Mouse (Mus musculus) liver, adult (tissue): ENCODE measurements at regions not wholly inside any gene's neighbourhood (a gene's known extent, or its start where the extent isn't known, plus 50 kb on each side); places are given as distances from the start of the nearest gene placed in this dataset.

ENCODE experiments used
- GATA4 ChIP-seq: IDR thresholded peaks from 2 replicates; pipeline ENCODE4 v1.6.1; 2014; ENCODE audit warnings: mild to moderate bottlenecking, low read length; ENCODE audit not compliant: insufficient replicate concordance

- no peak for TF ChIP-seq GATA4
Observed at GRCm38 (mm10) chr3:150109561-150109960, 1119.2 kb upstream of the Adgrl2 start.

- no peak for TF ChIP-seq GATA4
Observed at GRCm38 (mm10) chr3:150112231-150112630, 1121.9 kb upstream of the Adgrl2 start.

- no peak for TF ChIP-seq GATA4
Observed at GRCm38 (mm10) chr3:150119866-150120265, 1129.5 kb upstream of the Adgrl2 start.

GRCm38 (mm10) chr3:150146635-150147034 lies 1156.3 kb upstream of the Adgrl2 start:
- no peak for TF ChIP-seq GATA4

GRCm38 (mm10) chr3:150151152-150151822 lies 1160.9 kb upstream of the Adgrl2 start:
- TF ChIP-seq GATA4: no peak

- TF ChIP-seq GATA4: no peak
Observed at GRCm38 (mm10) chr3:150151823-150152158, 1161.4 kb upstream of the Adgrl2 start.

- no peak for TF ChIP-seq GATA4
Observed at GRCm38 (mm10) chr3:150152893-150153292, 1162.5 kb upstream of the Adgrl2 start.

- no peak for TF ChIP-seq GATA4
Observed at GRCm38 (mm10) chr3:150185807-150186206, 1195.5 kb upstream of the Adgrl2 start.

GRCm38 (mm10) chr3:150193132-150193531 lies 1202.8 kb upstream of the Adgrl2 start:
- no peak for TF ChIP-seq GATA4

GRCm38 (mm10) chr3:150198492-150198891 lies 1208.1 kb upstream of the Adgrl2 start:
- no peak for TF ChIP-seq GATA4

- no peak for TF ChIP-seq GATA4
Observed at GRCm38 (mm10) chr3:150205902-150206301, 1215.5 kb upstream of the Adgrl2 start.

- no peak for TF ChIP-seq GATA4
Observed at GRCm38 (mm10) chr3:150233279-150233678, 1204.4 kb upstream of the Adgrl4 start.

- TF ChIP-seq GATA4: no peak
Observed at GRCm38 (mm10) chr3:150236946-150237600, 1200.6 kb upstream of the Adgrl4 start.

GRCm38 (mm10) chr3:150275038-150275437 lies 1162.6 kb upstream of the Adgrl4 start:
- TF ChIP-seq GATA4: no peak

- TF ChIP-seq GATA4: no peak
Observed at GRCm38 (mm10) chr3:150296057-150296710, 1141.5 kb upstream of the Adgrl4 start.

- no peak for TF ChIP-seq GATA4
Observed at GRCm38 (mm10) chr3:150328811-150329210, 1108.9 kb upstream of the Adgrl4 start.
